Mouse (Mus musculus): ENCODE measurements around the gene Coq9.

Gene Coq9

DNA sequence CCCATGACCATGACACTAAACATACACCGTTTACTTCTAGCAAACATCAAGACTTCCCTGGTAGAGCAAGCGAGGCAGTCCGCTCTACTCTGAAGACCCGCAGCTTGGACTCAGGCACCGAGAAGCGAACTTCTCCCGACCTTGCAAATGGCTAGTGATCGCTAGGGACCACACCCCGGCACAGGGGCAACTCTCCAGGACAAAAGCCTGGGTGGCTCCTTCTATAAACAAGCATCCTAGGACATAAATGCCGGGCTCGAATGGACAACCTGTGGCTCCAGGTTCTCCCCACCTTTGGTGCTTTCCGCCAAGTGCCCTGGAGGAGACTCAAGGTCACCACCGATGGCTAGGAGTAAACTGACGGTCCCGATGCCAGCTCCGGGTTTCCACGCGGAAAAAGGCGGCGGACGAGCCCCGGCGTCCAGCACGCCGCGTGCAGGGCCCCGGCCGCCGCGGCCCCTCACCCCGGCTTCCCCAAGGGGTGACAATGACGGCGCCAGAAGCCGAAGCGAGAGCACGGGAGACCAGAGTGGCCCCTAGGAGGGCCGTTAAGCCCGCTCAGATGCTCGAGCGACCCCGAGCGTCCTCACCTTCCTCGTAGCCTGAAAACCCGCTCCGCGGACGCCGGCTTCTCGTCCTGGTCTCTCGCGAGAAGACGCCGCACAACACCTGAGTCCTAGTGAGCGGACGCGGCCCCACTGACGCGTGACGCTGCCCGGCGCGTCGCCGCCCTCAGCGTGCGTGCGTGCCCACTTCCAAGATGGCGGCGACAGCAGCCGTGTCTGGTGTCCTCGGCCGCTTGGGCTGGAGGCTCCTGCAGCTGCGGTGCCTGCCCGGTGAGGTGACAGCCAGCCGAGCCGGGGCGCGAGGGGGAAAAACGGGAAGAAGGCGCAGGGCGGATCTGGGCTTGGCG, at the start of gene Coq9, which contains the start of gene Ciapin1:
Gene Coq9, plus strand, starts transcription at position 660 of the 913 bp plus-strand sequence.
Gene Ciapin1, minus strand, starts transcription at position 697 of the 913 bp plus-strand sequence.
- peak; percentile 83 for DNase-seq (ENCODE audit: low read depth)

DNA sequence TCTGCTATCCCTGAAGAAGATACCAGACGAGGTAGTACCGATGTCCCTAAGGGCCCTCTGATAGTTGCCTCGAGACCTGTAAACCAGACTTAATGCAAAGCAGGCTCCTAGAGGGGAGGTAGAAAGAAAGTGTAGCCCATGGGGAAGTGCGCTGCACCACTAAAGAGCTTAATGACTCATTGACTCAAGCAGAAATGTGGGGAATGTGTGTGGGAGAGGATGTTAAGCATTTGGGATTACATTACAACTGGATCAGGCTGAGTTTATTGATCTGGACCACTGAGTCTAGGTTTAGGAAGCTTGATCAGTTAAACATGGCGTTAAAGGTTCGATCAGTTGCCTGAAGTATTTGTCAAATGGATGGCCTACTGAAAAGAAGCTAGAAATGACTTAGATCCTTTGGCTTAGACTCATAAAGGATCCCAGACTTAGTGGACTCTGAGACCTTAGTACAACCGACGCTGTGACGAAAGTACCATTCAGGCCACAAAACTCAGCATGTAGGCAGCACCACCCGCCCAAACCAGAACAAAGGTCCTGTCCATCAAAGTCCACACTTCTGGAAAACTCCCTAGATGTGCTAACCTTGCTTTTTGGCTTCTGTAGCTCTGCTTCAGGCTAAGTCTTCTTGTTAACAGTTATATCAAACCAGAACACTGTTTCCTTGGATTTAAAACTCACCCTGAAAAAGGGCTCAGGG, 48.7 kb upstream of the Coq9 start:
- DNase-seq (ENCODE audit: low read depth) = no peak

DNA sequence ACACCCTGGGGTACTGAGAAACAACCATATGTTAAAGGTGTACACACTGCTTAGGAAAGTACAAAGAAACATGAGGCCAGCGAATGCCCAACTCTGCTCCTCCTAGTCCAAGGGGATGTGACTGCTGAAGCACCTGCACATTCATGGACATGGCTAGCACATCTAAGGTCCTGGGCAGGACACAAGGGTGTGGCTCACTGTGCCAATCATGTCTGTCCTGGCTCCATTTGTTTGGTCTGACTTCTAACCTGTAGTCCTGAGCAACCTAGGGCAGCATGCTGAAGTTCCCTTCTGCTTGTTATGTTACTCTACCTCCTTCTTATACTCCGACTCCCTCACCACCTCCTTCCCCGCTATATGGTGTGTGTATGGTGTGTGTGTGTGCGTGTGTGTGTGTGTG, 43.8 kb upstream of the Coq9 start:
- no peak for DNase-seq (ENCODE audit: low read depth)

DNA sequence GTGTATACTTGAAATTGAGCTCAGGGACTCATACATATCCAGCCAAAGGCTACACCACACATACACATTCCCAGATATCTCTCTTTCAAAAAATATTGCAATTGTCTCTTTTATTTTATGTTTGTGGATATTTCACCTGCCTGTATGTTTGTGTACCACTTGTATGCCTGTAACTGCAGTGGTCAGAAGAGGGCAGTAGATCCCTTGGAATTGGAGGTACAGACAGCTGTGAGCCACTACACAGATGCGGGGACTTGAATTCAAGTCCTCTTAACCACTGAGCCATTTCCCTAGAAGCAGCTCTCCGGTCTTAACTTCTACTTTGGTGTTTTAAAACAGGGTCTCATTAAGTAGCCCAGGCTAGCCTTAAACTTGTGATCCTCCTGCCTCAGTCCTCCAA, 43.3 kb upstream of the Coq9 start:
- no peak for DNase-seq (ENCODE audit: low read depth)

DNA sequence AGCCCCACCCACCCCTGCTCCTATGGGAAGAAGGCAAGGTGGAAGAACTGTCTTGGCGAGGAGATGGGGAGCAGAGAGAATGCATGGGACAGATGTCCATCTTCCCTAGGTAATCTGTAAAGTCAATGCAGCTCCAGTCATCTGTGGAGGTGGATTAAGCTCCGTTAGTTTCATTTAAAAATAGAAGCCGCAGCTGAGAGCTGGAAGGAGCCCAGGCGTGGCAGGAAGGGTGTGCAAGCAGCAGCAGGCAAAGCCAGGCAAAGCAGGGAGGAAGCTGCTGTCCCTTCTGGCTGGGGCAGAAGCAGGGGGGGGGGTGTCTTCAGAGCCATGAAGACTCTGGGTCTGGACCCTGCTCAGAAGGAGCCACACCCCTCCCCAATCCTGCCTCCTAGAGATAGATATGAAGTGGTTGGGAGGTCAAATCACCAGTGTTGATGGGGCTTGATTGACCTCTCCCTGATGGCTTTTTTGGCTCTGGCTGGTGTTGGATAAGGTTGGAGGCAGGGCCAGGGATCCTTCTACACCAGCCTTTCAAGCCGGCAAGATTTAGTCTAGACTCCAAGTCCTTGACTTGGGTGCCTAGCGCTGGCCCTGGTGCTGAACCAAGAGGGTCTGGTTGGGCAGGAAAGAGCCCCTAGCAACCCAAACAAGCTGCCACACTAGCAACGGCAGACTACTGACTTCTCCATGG, 37.7 kb upstream of the Coq9 start:
- no peak for DNase-seq (ENCODE audit: low read depth)

DNA sequence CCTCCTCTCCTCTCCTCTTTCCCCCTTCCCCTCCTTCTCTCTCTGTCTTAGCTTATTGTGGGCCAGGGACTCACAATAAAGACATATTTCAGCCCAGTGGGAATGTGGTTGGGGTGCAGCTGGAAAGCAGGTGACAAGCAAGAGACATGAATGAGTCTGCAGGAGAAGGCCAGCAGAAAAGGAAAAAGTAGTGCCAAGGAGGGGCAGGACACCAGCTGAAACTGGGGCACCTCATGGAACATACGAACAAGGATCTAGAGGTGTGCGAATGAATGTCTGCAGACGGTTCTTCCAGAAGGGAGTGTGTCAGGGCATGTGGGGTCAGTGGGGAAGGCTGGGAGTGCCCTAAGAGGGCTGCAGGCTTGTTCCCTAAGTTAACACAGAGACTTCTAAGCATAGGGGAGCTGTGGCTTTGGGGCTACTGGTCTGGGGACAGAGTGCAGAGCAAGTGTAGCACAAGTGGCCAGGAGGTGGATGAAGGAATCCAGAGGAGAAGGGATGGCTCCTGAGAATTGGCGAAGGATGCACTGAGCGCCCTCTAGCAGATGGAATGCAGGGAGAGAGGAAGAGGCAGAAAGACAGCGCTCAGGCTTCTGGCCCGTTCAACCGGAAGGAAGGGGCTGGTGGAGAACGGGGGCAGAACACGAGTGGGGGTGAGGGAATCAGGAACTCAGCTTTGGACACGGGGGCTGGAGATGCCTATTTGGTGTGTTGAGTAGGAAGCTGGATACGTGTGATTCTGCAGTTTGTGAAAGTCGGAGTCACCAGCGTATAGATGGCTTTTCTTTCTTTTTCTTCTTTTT, 36.6 kb upstream of the Coq9 start:
- no peak for DNase-seq (ENCODE audit: low read depth)

DNA sequence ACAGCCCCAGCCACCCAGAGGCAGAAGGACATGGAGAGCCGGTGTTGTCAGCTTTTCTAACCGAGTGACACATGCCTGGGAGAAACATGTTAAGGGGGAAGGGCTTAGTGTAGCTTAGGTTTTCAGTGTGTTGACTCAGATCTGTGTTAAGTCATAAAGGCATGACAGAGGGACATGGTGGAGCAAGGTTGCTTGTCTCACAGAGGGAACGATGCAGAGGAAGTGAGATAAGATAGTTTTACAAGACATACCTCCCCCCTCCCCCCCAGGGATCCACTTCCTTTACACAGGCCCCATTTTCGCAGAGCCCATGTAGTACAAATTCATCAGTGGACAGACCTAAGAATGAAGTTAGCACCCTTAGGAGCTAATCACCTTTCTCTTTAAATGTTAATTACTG, 35.7 kb upstream of the Coq9 start:
- DNase-seq (ENCODE audit: low read depth) = no peak

DNA sequence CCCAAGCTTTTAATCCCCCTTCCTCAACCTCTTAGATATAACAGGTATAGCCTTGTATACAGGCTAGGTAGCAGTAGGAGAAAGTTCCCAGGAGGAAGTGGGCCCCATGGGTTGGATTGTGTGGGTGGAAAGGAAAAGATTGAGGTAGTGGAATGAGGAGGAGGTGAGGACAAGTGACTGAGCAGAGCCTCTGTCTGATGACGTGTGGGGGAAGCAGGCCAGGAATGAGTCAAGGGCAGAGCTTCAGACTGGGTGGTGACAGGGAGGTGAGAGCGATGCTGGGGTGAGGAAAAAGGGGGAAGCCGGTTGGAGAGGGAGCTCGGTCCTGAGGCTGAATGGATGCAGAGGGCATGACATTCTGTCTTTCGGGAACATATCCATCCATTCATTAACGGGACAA, 34.6 kb upstream of the Coq9 start:
- DNase-seq (ENCODE audit: low read depth) = no peak

DNA sequence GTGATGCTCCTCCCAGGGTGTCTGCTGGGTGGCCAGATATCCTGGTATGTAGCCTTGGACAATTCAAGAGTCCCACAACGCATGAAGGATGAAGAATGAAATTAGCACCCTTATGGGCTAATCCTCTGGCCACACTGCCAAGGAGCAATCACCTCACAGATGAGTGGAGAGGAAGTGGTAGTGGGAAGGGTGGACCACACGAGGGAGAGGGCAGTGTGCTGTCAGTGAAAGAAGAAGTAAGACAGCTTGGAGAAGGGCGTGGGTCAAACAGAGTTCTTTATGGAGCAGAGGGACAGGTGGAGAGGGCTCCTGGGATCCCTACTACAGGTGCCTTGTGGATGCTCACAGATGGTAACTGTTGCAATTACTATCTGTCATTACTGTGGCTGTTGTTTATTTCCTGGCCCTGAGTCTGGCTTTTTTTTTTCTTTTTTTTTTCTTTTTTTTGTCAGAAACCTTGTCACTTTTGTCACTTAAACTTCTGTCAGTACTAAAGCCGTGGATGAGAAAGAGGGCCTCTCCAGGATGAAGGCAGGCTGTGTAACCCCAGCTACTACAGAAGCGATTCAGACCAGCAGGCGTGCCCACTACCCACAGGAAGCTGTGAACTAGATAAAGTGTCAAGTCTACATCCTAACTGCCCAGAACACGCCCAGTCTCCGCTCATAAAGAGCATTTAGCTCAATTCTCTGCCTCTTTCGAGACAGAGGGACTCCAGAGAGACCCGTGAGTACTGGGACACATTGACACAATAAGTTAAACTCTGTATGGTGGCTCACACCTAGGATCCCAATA, 33.4 kb upstream of the Coq9 start:
- DNase-seq (ENCODE audit: low read depth) = no peak

GRCm38 (mm10) chr8:94805811-94806210, 32.3 kb upstream of the Coq9 start:
- no peak for DNase-seq (ENCODE audit: low read depth)

- DNase-seq (ENCODE audit: low read depth) = peak; percentile 50
Measured at GRCm38 (mm10) chr8:94807506-94807905, 30.6 kb upstream of the Coq9 start.

DNA sequence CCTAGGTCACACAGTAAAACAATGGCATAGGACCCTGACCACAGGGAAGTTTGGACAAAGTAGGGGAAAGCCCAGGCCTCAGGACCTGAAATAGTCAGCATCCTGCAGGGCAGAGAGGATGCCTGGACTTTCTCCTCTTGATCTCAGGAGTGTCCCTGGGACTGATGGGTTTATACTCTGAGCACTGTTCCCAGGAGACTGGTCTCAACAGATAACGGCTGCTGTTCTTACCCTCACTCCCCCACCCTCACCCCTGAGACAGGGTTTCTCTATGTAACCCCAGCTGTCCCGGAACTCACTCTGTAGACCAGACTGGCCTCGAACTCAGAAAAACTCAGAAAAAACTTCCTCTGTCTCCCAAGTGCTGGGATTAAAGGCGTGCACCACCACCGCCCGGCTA, 29.7 kb upstream of the Coq9 start:
- DNase-seq (ENCODE audit: low read depth) = no peak

GRCm38 (mm10) chr8:94810153-94810552, 28.0 kb upstream of the Coq9 start, which contains the start of gene Ccl17:
Ccl17 (plus strand) TSS chr8:94810453.
- no peak for DNase-seq (ENCODE audit: low read depth)

DNA sequence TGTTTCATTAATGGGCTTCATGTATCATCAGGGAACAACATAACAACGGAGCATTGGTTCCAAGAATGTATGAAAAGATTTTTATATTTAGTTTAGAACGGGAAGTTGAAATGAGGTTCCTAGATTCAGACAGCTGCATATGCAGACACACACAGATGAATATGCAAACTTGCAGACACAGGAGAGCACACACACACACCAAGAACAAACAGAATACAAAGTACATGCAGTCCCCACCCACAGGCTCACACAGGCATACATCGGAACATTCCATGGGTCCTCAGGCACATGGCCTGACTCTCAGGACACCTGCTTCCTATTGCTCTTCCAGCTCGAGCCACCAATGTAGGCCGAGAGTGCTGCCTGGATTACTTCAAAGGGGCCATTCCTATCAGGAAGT, 27.3 kb upstream of the Coq9 start:
- DNase-seq (ENCODE audit: low read depth) = no peak

GRCm38 (mm10) chr8:94811654-94812053, 26.5 kb upstream of the Coq9 start:
- DNase-seq (ENCODE audit: low read depth) = no peak

DNA sequence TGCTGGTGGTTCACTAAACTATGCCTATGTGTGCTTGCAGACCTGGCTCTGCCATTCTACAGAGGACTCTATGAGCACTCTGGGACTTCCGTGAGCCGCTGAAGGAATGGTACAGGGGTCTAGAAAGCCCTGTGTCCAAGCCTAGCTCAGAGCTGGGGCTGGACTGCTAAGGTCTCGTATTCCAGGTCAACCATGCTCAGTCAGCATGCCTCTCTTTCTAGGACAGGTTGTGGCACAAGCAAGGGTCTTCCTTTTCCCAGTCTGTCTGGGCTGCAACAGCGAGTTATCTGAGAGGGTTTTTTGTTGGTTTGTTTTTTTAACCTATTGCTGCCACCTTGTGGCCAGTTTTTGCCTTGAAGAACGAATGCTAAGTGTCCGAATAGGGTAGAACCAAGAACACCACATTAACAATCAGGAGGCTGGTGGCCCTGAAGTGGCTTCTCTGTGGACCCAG, 25.4 kb upstream of the Coq9 start:
- DNase-seq (ENCODE audit: low read depth) = peak; percentile 63

DNA sequence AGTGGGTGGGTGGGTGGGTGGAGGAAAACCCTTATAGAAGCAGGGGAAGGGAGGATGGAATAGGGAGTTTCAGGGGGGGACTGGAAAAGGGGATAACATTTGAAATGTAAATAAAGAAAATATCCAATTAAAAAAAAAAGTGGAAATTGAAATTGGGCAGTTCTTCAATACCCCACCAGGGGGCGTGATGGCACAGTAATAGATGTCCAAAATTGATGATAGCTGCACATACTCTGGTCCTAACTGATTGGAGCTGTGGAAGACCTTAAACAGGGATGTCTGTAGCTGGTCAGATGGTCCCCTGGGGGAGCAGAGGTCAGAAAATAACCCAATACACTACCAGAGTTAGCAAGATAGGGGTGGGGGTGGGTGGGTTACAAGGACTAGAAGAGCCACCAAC, 23.6 kb upstream of the Coq9 start:
- DNase-seq (ENCODE audit: low read depth) = no peak

DNA sequence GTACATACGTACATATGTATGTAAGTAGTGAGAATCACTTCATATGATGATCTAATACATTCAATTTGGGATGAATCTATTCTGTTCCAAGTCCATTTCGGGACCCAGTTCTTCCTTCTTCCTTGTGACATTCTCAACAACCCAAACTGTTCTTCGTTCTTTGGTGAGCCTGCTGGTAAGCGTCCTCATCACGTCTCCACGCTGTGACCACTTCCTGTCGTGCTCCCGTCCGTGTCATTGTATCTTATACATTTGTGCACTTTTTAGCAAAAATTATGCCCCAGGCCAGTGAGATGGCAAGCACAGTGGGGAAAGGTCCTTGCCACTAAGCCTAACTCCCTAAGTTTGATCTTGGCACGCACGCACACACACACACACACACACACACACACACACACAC, 20.2 kb upstream of the Coq9 start:
- DNase-seq (ENCODE audit: low read depth) = no peak

GRCm38 (mm10) chr8:94819671-94820179, 18.4 kb upstream of the Coq9 start:
- no peak for DNase-seq (ENCODE audit: low read depth)

DNA sequence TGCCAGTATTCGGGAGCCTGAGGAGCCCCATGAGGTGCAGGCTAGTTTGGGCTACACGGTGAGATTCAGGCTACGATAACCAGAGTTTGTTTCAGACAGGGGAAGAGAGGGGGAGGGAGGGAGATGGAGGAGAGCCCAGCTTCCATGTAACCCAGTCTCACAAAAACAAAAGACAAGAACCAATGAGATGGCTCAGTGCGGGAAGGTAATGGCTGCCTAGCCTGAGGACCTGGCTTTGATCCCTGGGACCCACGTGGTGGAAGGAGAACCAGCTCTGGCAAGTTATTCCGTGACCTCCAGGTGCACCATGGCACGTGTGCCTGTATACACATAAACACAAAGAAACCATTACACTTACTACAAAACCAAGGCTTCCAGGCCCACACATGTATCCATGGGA, 17.6 kb upstream of the Coq9 start:
- DNase-seq (ENCODE audit: low read depth) = no peak

DNA sequence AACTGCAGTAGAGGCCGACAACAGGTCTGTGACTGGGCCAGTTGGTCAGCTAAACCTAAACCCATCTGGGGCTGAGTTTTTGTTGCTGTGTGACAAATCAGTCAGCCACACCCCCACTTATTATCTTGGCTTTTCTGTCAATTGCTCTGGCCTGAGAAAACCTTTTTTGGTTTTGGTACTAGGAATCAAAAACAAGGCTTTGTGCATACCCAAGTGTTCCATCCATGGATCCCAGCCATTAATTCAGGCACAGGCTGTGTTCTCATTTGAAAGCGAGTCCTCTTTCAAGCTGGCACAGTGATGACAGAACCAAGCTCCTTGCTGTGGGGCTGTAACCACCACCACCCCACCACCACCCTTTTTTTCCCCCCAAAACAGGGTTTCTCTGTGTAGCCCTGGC, 16.7 kb upstream of the Coq9 start:
- no peak for DNase-seq (ENCODE audit: low read depth)

All from fibroblast of lung, adult 2 months (primary cell).